Mouse (Mus musculus) heart, postnatal 25 days (tissue): ENCODE data around the gene Lonp1. TPM values are rescaled to one million over a fixed set of nuclear protein-coding genes. Genes with fewer than 3 reads are reported as not detected.

ENCODE experiments used
- DNase-seq: peaks from one replicate; pipeline ENCODE4 v3.0.0; 2022; ENCODE audit warnings: low spot score
- intact Hi-C: fragments of 180-260 bp; cut with DNase I; formaldehyde crosslinking; loops from one replicate; pipeline ENCODE4 v1.15.1; 2025
- total RNA-seq, 2 experiments: library from RNA; stranded (reverse); gene quantifications; 2 replicates each; pipeline ENCODE4 v1.2.3; 2021

The Lonp1 gene
- total RNA-seq, 2 experiments from 2014 or later, result 107 to 112 TPM

- no peak for DNase-seq
- intact Hi-C loops, result loop anchor here (2.0 kb wide), 1 partner anchor 17 kb away; no protein-coding TSS in a partner anchor
These were observed 22.7 kb downstream of the Lonp1 start for GRCm38 (mm10) chr17:56604070-56604380.

GRCm38 (mm10) chr17:56603186-56604069, 23.3 kb downstream of the Lonp1 start:
- no peak for DNase-seq
- intact Hi-C loops, result loop anchor here (2.0 kb wide), 1 partner anchor 17 kb away; no protein-coding TSS in a partner anchor

GRCm38 (mm10) chr17:56593527-56594271, 33.0 kb downstream of the Lonp1 start:
- intact Hi-C loops, result no loop called here
- peak; percentile 23 for DNase-seq

GRCm38 (mm10) chr17:56592553-56592952, 34.1 kb downstream of the Lonp1 start:
- intact Hi-C loops, result no loop called here
- DNase-seq, result no peak

- intact Hi-C loops, result no loop called here
- no peak for DNase-seq
These were observed 37.8 kb downstream of the Lonp1 start for GRCm38 (mm10) chr17:56588921-56589320.

- intact Hi-C loops, result loop anchor here (2.0 kb wide), 1 partner anchor 17 kb away; no protein-coding TSS in a partner anchor
- no peak for DNase-seq
These were observed 38.9 kb downstream of the Lonp1 start for GRCm38 (mm10) chr17:56587773-56588172.

GRCm38 (mm10) chr17:56585171-56585821, 41.4 kb downstream of the Lonp1 start:
- DNase-seq, result no peak

GRCm38 (mm10) chr17:56584257-56585130, 42.2 kb downstream of the Lonp1 start, which contains the start of the genes Safb2 and Safb:
Gene Safb2, minus strand, starts transcription at chr17:56584585.
Gene Safb, plus strand, starts transcription at chr17:56584825.
- intact Hi-C loops, result loop anchor here (5.0 kb wide), 1 partner anchor 88 kb away; the partner anchor contains the start of gene Ranbp3
- peak; percentile 99 for DNase-seq

More at GRCm38 (mm10) chr17:56585171-56585821, 41.4 kb downstream of the Lonp1 start:
- intact Hi-C loops, result no loop called here

GRCm38 (mm10) chr17:56583611-56584256, 43.0 kb downstream of the Lonp1 start:
- intact Hi-C loops, result loop anchor here (5.0 kb wide), 1 partner anchor 89 kb away; the partner anchor contains the start of gene Ranbp3
- peak; percentile 28 for DNase-seq

GRCm38 (mm10) chr17:56583071-56583470, 43.6 kb downstream of the Lonp1 start:
- no peak for DNase-seq
- intact Hi-C loops, result loop anchor here (5.0 kb wide), 1 partner anchor 89 kb away; the partner anchor contains the start of gene Ranbp3

GRCm38 (mm10) chr17:56572939-56573338, 53.7 kb downstream of the Lonp1 start:
- intact Hi-C loops, result no loop called here
- DNase-seq, result no peak

GRCm38 (mm10) chr17:56572154-56572553, 54.5 kb downstream of the Lonp1 start:
- intact Hi-C loops, result no loop called here
- DNase-seq, result no peak

- intact Hi-C loops, result no loop called here
- DNase-seq, result no peak
These were observed 56.4 kb downstream of the Lonp1 start for GRCm38 (mm10) chr17:56570287-56570686.

GRCm38 (mm10) chr17:56567370-56567769, 59.3 kb downstream of the Lonp1 start:
- DNase-seq, result no peak
- intact Hi-C loops, result no loop called here

GRCm38 (mm10) chr17:56566918-56567317, 59.8 kb downstream of the Lonp1 start:
- no peak for DNase-seq
- intact Hi-C loops, result no loop called here

GRCm38 (mm10) chr17:56566293-56566692, 60.4 kb downstream of the Lonp1 start:
- intact Hi-C loops, result no loop called here
- no peak for DNase-seq
